In the genomic region with DNA sequence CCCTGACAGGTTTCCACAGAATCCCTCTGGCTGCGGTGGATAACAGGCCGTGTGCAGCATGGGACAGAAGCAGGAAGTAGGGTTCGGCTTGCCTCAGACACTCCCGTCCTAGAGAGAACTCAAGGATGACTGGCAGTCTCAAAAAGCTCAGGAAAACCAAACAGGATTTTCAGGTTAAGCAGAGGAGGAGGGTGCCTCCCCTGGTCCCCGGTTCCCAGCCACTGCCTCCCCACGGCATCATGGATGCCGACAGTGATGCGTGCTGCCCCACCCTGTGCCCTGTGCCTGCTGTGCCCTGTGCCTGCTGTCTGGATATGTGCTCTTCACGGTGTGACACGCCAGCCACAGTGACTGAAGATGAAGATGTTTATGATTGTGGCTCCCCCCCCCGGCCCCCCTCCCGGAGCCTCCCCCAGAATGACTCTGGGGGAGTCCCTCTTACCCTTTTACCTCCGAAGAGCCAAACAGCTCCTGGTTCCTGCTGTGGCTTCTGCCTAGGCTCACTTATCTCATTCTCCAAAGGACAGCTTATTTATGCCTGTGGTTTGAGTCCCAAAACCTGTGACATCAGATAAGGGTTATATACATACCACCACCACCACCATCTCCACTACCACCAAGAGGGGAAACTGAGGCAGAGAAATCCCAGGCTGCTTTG, we compare ENCODE assay signal across 15 mouse cellular contexts.
A peak's percentile ranks its signal among the peaks of the same experiment; 100 is the strongest.
DNase-seq lines count a peak whose midpoint lies in the region; ATAC-seq and TF ChIP-seq lines count a peak whose summit lies in the region.
"Had no signal": no experiment of that assay in that cellular context is flagged by ENCODE, and none has a peak within 500 bp of the region (broad histone marks: within the 10 kb centered on the region; RNA-seq: fewer than 3 reads in every experiment).

No protein-coding gene starts in this region.

- H3K9me3 ChIP-seq in MEL (replicated peaks; ENCODE audit: insufficient read depth, low read length): no peaks in the 10 kb centered on the region
- no peaks in the 10 kb centered on the region for H3K9me3 ChIP-seq in intestine, postnatal 0 days (ENCODE audit: control insufficient read depth)
- H3K9me3 ChIP-seq: forebrain, embryonic 15.5 days; hindbrain, embryonic 12.5 days; midbrain, embryonic 13.5 days had no signal

- no peak for TF ChIP-seq POLR2A in MEL (IDR thresholded peaks at IDR 0.05; ENCODE audit: control insufficient read depth in 1 of 2, insufficient read depth in 1 of 2, low read depth in 1 of 2, low read length in 2 of 2, poor library complexity in 1 of 2)

- no peak overlapping the region for H3K9ac ChIP-seq in MEL (ENCODE audit: control insufficient read depth, low read depth, low read length, poor library complexity, severe bottlenecking)
- no peak overlapping the region for H3K9ac ChIP-seq in intestine, postnatal 0 days (ENCODE audit: low read depth, low read length)
- H3K9ac ChIP-seq: forebrain, embryonic 15.5 days; hindbrain, embryonic 12.5 days; midbrain, embryonic 13.5 days had no signal

- no peak for TF ChIP-seq CTCF in MEL (IDR thresholded peaks at IDR 0.05 in 2 of 3, conservative IDR thresholded peaks at IDR 0.05 in 1 of 3; ENCODE audit: control insufficient read depth in 1 of 3, insufficient read depth in 1 of 3, low read depth in 2 of 3, low read length in 3 of 3, poor library complexity in 1 of 3, severe bottlenecking in 1 of 3)
- TF ChIP-seq CTCF in intestine, postnatal 0 days (IDR thresholded peaks at IDR 0.05; ENCODE audit: low read depth): no peak

- no peak for TF ChIP-seq RAD21 in MEL (IDR thresholded peaks at IDR 0.05; ENCODE audit: low read depth, low read length)

- no peaks in the 10 kb centered on the region for H3K79me2 ChIP-seq in MEL (ENCODE audit: control insufficient read depth, insufficient read depth, low read length, poor library complexity)

- peaks cover 0 to 14% of the 10 kb centered on the region in 2 experiments; a peak in 2 of 4 replicates for H3K36me3 ChIP-seq in MEL (ENCODE audit: control insufficient read depth in 1 of 2, insufficient read depth in 2 of 2, low read length in 2 of 2)
- no peaks in the 10 kb centered on the region for H3K36me3 ChIP-seq in intestine, postnatal 0 days (ENCODE audit: control insufficient read depth, insufficient read depth)
- H3K36me3 ChIP-seq: forebrain, embryonic 15.5 days; hindbrain, embryonic 12.5 days; midbrain, embryonic 13.5 days had no signal

- DNase-seq in CD4-positive, CD25-positive, alpha-beta regulatory T cell, adult 2 months (ENCODE audit: low read depth, low spot score): peak; percentile 49
- DNase-seq in MEL (ENCODE audit: low read depth, low spot score): peak; percentile 52
- DNase-seq in lung, postnatal 36 days: peak; percentile 75
- DNase-seq in layer of hippocampus, postnatal 10 days (ENCODE audit: low spot score in 2 of 2): no peak
- DNase-seq in adrenal gland, adult 18-20 months (ENCODE audit: low spot score in 2 of 2): no peak
- DNase-seq in heart, postnatal 10 days: no peak
- no peak for DNase-seq in right cerebral cortex, postnatal 36 days (ENCODE audit: low spot score in 2 of 2)
- DNase-seq: adrenal gland, adult 8-10 months; embryo, embryonic 11 days; kidney, postnatal 25 days; right cerebral cortex, postnatal 25 days had no signal

- peaks cover 0 to 1% of the 10 kb centered on the region in 2 experiments; a peak in 1 of 4 replicates for H3K27me3 ChIP-seq in MEL (ENCODE audit: control insufficient read depth in 1 of 2, insufficient read depth in 2 of 2, low read length in 2 of 2)
- H3K27me3 ChIP-seq in intestine, postnatal 0 days (replicated peaks; ENCODE audit: control insufficient read depth, insufficient read depth, low read length): no peaks in the 10 kb centered on the region
- H3K27me3 ChIP-seq: forebrain, embryonic 15.5 days had no signal

- peak overlapping the region in 1 of 2 experiments; percentile 8; a peak in 1 of 4 replicates for H3K4me3 ChIP-seq in MEL (ENCODE audit: control insufficient read depth in 1 of 2, insufficient read depth in 1 of 2, low read depth in 2 of 2, low read length in 2 of 2)
- no peak overlapping the region for H3K4me3 ChIP-seq in intestine, postnatal 0 days (ENCODE audit: low read depth, low read length)
- H3K4me3 ChIP-seq: forebrain, embryonic 15.5 days; hindbrain, embryonic 12.5 days; midbrain, embryonic 13.5 days had no signal

- peak overlapping the region; percentile 55 for H3K27ac ChIP-seq in MEL (ENCODE audit: control insufficient read depth, low read depth, low read length)
- no peak overlapping the region for H3K27ac ChIP-seq in intestine, postnatal 0 days (ENCODE audit: low read depth, low read length)
- H3K27ac ChIP-seq: forebrain, embryonic 15.5 days; hindbrain, embryonic 12.5 days; midbrain, embryonic 13.5 days had no signal

- ATAC-seq in intestine, postnatal 0 days: peak; percentile 18; the same call in 1 of the 2 replicates
- ATAC-seq: forebrain, embryonic 15.5 days; midbrain, embryonic 13.5 days had no signal

- intact Hi-C loops in heart, postnatal 10 days (cut with DNase I): no loop called here

- peak; percentile 68 to 76 for TF ChIP-seq EP300 in MEL (IDR thresholded peaks at IDR 0.05; ENCODE audit: low read depth in 1 of 2, low read length in 2 of 2)

- peaks cover 6 to 24% of the 10 kb centered on the region in 2 experiments for H3K4me1 ChIP-seq in MEL (ENCODE audit: control insufficient read depth in 1 of 2, insufficient read depth in 2 of 2, low read length in 2 of 2)
- no peaks in the 10 kb centered on the region for H3K4me1 ChIP-seq in intestine, postnatal 0 days (replicated peaks; ENCODE audit: control insufficient read depth, insufficient read depth, low read length)

- WGBS in intestine, postnatal 0 days: 39% methylated on average over 13 of the region's 13 CpGs

- no peak overlapping the region for H3K4me2 ChIP-seq in intestine, postnatal 0 days (replicated peaks; ENCODE audit: low read depth)
- H3K4me2 ChIP-seq: forebrain, embryonic 15.5 days; hindbrain, embryonic 12.5 days; midbrain, embryonic 13.5 days had no signal

TF ChIP-seq in MEL, 35 proteins besides CTCF, POLR2A, EP300 and RAD21:
- TF ChIP-seq UBTF (IDR thresholded peaks at IDR 0.05; ENCODE audit: borderline replicate concordance, insufficient read depth, low read depth, low read length) (no peak), GABPA (IDR thresholded peaks at IDR 0.05; ENCODE audit: low read depth, low read length) (no peak), RCOR1 (IDR thresholded peaks at IDR 0.05; ENCODE audit: low read depth, low read length) (peak; percentile 40; the same call in 1 of the 2 replicates), ETS1 (IDR thresholded peaks at IDR 0.05; ENCODE audit: low read depth, low read length) (0 out of 2 replicates have a peak, but pooled peaks have one; percentile 32), TCF12 (IDR thresholded peaks at IDR 0.05; ENCODE audit: low read depth, low read length) (peak; percentile 80), GATA1 (IDR thresholded peaks at IDR 0.05; ENCODE audit: low read depth, low read length) (peak; percentile 79), ZMIZ1 (IDR thresholded peaks at IDR 0.05; ENCODE audit: low read depth, low read length) (0 out of 2 replicates have a peak, but pooled peaks have one; percentile 9), MAX (IDR thresholded peaks at IDR 0.05; ENCODE audit: low read length) (no peak), TAL1 (IDR thresholded peaks at IDR 0.05; ENCODE audit: low read length) (peak; percentile 66)

Comparison
In these comparisons a context has a peak if more than half of its experiments do, and no peak if none do; other contexts are left out.
1. DNase-seq: peak in CD4-positive, CD25-positive, alpha-beta regulatory T cell, adult 2 months (single experiment), MEL (single experiment) and lung, postnatal 36 days (single experiment); none in layer of hippocampus, postnatal 10 days (0 of 2), adrenal gland, adult 18-20 months (0 of 2), heart, postnatal 10 days (0 of 2) and right cerebral cortex, postnatal 36 days (0 of 2).